Mouse (Mus musculus): ENCODE measurements around the gene Psrc1.

Psrc1 gene

GRCm38 (mm10) chr3:108389111-108389545 lies 5.5 kb downstream of the Psrc1 start:
- DNase-seq, result peak; percentile 97 to 99

- DNase-seq, result peak; percentile 88
These were observed 8.7 kb downstream of the Psrc1 start for GRCm38 (mm10) chr3:108392299-108392698.

- DNase-seq, result no peak
These were observed 9.2 kb downstream of the Psrc1 start for GRCm38 (mm10) chr3:108392793-108393192.

- no peak for DNase-seq
These were observed 14.6 kb downstream of the Psrc1 start for GRCm38 (mm10) chr3:108398281-108398680.

GRCm38 (mm10) chr3:108400442-108400841 lies 16.8 kb downstream of the Psrc1 start:
- no peak for DNase-seq

- peak; percentile 96 for DNase-seq
These were observed 18.3 kb downstream of the Psrc1 start for GRCm38 (mm10) chr3:108401692-108402527.

GRCm38 (mm10) chr3:108402528-108402920 lies 18.9 kb downstream of the Psrc1 start:
- peak in 1 of 2 experiments; percentile 60 for DNase-seq

GRCm38 (mm10) chr3:108405536-108406305 lies 22.1 kb downstream of the Psrc1 start:
- no peak for DNase-seq

GRCm38 (mm10) chr3:108406306-108406885 lies 22.8 kb downstream of the Psrc1 start:
- no peak for DNase-seq

- peak; percentile 62 for DNase-seq
These were observed 24.9 kb downstream of the Psrc1 start for GRCm38 (mm10) chr3:108408517-108409008.

- peak in 1 of 2 experiments; percentile 51 for DNase-seq
These were observed 26.2 kb downstream of the Psrc1 start for GRCm38 (mm10) chr3:108409656-108410358.

- peak in 1 of 2 experiments; percentile 61 for DNase-seq
These were observed 26.7 kb downstream of the Psrc1 start for GRCm38 (mm10) chr3:108410359-108410714.

- peak; percentile 89 to 93 for DNase-seq
These were observed 27.6 kb downstream of the Psrc1 start for GRCm38 (mm10) chr3:108411026-108411753.

- peak; percentile 92 to 96 for DNase-seq
These were observed 28.1 kb downstream of the Psrc1 start for GRCm38 (mm10) chr3:108411754-108412121.

- DNase-seq, result no peak
These were observed 30.2 kb downstream of the Psrc1 start for GRCm38 (mm10) chr3:108413634-108414360.

GRCm38 (mm10) chr3:108414857-108415830 lies 31.5 kb downstream of the Psrc1 start, which contains the start of gene Celsr2:
Gene Celsr2, minus strand, starts transcription at chr3:108415552.
- DNase-seq, result peak in 1 of 2 experiments; percentile 65

GRCm38 (mm10) chr3:108415831-108416223 lies 32.2 kb downstream of the Psrc1 start:
- DNase-seq, result peak; percentile 85 to 90

GRCm38 (mm10) chr3:108423006-108423405 lies 39.4 kb downstream of the Psrc1 start:
- no peak for DNase-seq
